In genomic region chr1:36940381-36940762, GRCm38 (mm10) we compare ENCODE assay signal across 8 mouse cellular contexts. TPM values are rescaled to one million over a fixed set of nuclear protein-coding genes. Genes with fewer than 3 reads are reported as not detected.
A peak's percentile ranks its signal among the peaks of the same experiment; 100 is the strongest.
DNase-seq lines count a peak whose midpoint lies in the region; ATAC-seq and TF ChIP-seq lines count a peak whose summit lies in the region.

No protein-coding gene starts in this region.

- H3K4me2 ChIP-seq in liver, embryonic 15.5 days = peak overlapping the region; percentile 84

- peak overlapping the region; percentile 100 for H3K9ac ChIP-seq in liver, embryonic 15.5 days

- no peak for TF ChIP-seq POLR2A in cerebellum, adult 2 months (IDR thresholded peaks at IDR 0.05; ENCODE audit: borderline replicate concordance, insufficient read depth, low read length)

- ATAC-seq in liver, embryonic 15.5 days (ENCODE audit: insufficient read depth) = no peak

- TF ChIP-seq CTCF in cerebellum, adult 2 months (IDR thresholded peaks at IDR 0.05; ENCODE audit: borderline replicate concordance, insufficient read depth, low read depth, low read length) = no peak

- H3K36me3 ChIP-seq in liver, embryonic 15.5 days (replicated peaks) = no peaks in the 10 kb centered on the region

- H3K27ac ChIP-seq in cerebellum, adult 2 months (ENCODE audit: insufficient read depth, low read length) = peak overlapping the region; percentile 1; the same call in 1 of the 2 replicates
- H3K27ac ChIP-seq in liver, embryonic 15.5 days (replicated peaks) = peak overlapping the region; percentile 92; the same call in 1 of the 2 replicates

- no peaks in the 10 kb centered on the region for H3K27me3 ChIP-seq in cerebellum, adult 2 months (ENCODE audit: control insufficient read depth, insufficient read depth, low read length)
- H3K27me3 ChIP-seq in liver, embryonic 15.5 days = no peaks in the 10 kb centered on the region

- H3K9me3 ChIP-seq in liver, embryonic 15.5 days (replicated peaks) = no peaks in the 10 kb centered on the region

- peak overlapping the region; percentile 98 for H3K4me3 ChIP-seq in cerebellum, adult 2 months (replicated peaks; ENCODE audit: insufficient read depth, low read depth, low read length)
- peak overlapping the region; percentile 96 for H3K4me3 ChIP-seq in liver, embryonic 15.5 days (replicated peaks)

- WGBS in cerebellum, adult 2 months = 62% methylated on average over 3 of the region's 3 CpGs
- WGBS in liver, embryonic 15.5 days (ENCODE audit: insufficient replicate concordance) = 36% methylated on average over 3 of the region's 3 CpGs

- no peaks in the 10 kb centered on the region for H3K4me1 ChIP-seq in cerebellum, adult 2 months (ENCODE audit: control insufficient read depth, insufficient read depth, low read length)
- H3K4me1 ChIP-seq in liver, embryonic 15.5 days (replicated peaks) = peaks cover 78% of the 10 kb centered on the region

- no peak for DNase-seq in cerebellum, adult 2 months
- DNase-seq in cerebellum, postnatal 25 days = no peak
- DNase-seq in spleen, postnatal 36 days (ENCODE audit: low spot score in 2 of 2) = peak; percentile 58 to 59
- DNase-seq in spleen, postnatal 10 days (ENCODE audit: low spot score in 2 of 2) = no peak
- DNase-seq in thymus, postnatal 25 days = no peak
- DNase-seq in frontal cortex, postnatal 10 days (ENCODE audit: low spot score in 2 of 2) = no peak
- DNase-seq in retina, embryonic 14.5 days (ENCODE audit: low spot score) = no peak

RNA-seq across cellular contexts. Expression of gene Tmem131, which starts 3.1 kb away (rescaled TPM):
- polyA plus RNA-seq in cerebellum, adult 2 months (2012; rRNA removed) = 31.4 and 32.2 TPM in 2 replicates
- polyA plus RNA-seq in liver, embryonic 15.5 days (2015; fragmentation: Nextera tagmentation; extraction: Ambion mirVana) = 8.0 and 8.6 TPM in 2 replicates

Comparison
In these comparisons a context has a peak if more than half of its experiments do, and no peak if none do; other contexts are left out.
1. DNase-seq: peak in spleen, postnatal 36 days (2 of 2); none in cerebellum, adult 2 months (0 of 2), cerebellum, postnatal 25 days (0 of 2), spleen, postnatal 10 days (0 of 2), thymus, postnatal 25 days (single experiment), frontal cortex, postnatal 10 days (0 of 2) and retina, embryonic 14.5 days (single experiment).